Mouse (Mus musculus) hindbrain, embryonic 11.5 days (tissue): ENCODE results near the gene Ush1g. TPM values are rescaled to one million over a fixed set of nuclear protein-coding genes. Genes with fewer than 3 reads are reported as not detected.

Experiments
- ATAC-seq: fragments of 200-750 bp; cut with Nextera tagmentation; 2 replicates; pipeline ENCODE4 v1.8.0; 2017; ENCODE audit warnings: mild to moderate bottlenecking, moderate TSS enrichment, moderate library complexity; ENCODE audit not compliant: low FRiP score
- DNase-seq: peaks from one replicate; pipeline ENCODE4 v3.0.0-alpha.2; 2015; ENCODE audit warnings: low spot score
- H3K27ac ChIP-seq: fragments of 300-500 bp; sonication (generic); 2 replicates; pipeline ENCODE4 v1.5.1; 2014; ENCODE audit warnings: mild to moderate bottlenecking, low read depth, low read length
- H3K27me3 ChIP-seq: fragments of 300-500 bp; sonication (generic); 2 replicates; pipeline ENCODE4 v1.6.1; 2014; ENCODE audit warnings: mild to moderate bottlenecking, low read length, moderate library complexity, mixed read lengths; ENCODE audit not compliant: control insufficient read depth, insufficient read depth
- H3K36me3 ChIP-seq: fragments of 300-500 bp; sonication (generic); 2 replicates; pipeline ENCODE4 v1.6.1; 2014; ENCODE audit warnings: mild to moderate bottlenecking, low read length, moderate library complexity, mixed read lengths; ENCODE audit not compliant: control insufficient read depth, insufficient read depth
- H3K4me1 ChIP-seq: fragments of 300-500 bp; sonication (generic); replicated peaks from 2 replicates; pipeline ENCODE4 v1.6.1; 2014; ENCODE audit warnings: low read length, mixed read lengths; ENCODE audit not compliant: control insufficient read depth, insufficient read depth
- H3K4me2 ChIP-seq: fragments of 300-500 bp; sonication (generic); replicated peaks from 2 replicates; pipeline ENCODE4 v1.6.1; 2014; ENCODE audit warnings: mild to moderate bottlenecking, low read depth, low read length
- H3K4me3 ChIP-seq: fragments of 300-500 bp; sonication (generic); 2 replicates; pipeline ENCODE4 v1.5.1; 2014; ENCODE audit warnings: low read depth, low read length
- H3K9ac ChIP-seq: fragments of 300-500 bp; sonication (generic); 2 replicates; pipeline ENCODE4 v1.6.1; 2014; ENCODE audit warnings: low read depth, low read length
- H3K9me3 ChIP-seq: fragments of 300-500 bp; sonication (generic); 2 replicates; pipeline ENCODE4 v1.6.1; 2016; ENCODE audit warnings: low read length; ENCODE audit not compliant: control insufficient read depth
- WGBS: fragments of 180-500 bp; shearing (Covaris S2); extraction: QIAGEN DNeasy Blood & Tissue Kit; methylation state at CpG from one replicate; pipeline ENCODE4 v1.1.7; 2014; 5-methylcytosine and 5-hydroxymethylcytosine counted together
- polyA plus RNA-seq: library from polyadenylated mRNA; unstranded; fragments of >200 nt; fragmentation: Nextera tagmentation; extraction: Ambion mirVana; gene quantifications from 2 replicates; pipeline ENCODE4 v1.2.1, GENCODE M21; 2014

The Ush1g gene
- 0.05 TPM in 1 of 2 replicates, not detected in the other for polyA plus RNA-seq

DNA sequence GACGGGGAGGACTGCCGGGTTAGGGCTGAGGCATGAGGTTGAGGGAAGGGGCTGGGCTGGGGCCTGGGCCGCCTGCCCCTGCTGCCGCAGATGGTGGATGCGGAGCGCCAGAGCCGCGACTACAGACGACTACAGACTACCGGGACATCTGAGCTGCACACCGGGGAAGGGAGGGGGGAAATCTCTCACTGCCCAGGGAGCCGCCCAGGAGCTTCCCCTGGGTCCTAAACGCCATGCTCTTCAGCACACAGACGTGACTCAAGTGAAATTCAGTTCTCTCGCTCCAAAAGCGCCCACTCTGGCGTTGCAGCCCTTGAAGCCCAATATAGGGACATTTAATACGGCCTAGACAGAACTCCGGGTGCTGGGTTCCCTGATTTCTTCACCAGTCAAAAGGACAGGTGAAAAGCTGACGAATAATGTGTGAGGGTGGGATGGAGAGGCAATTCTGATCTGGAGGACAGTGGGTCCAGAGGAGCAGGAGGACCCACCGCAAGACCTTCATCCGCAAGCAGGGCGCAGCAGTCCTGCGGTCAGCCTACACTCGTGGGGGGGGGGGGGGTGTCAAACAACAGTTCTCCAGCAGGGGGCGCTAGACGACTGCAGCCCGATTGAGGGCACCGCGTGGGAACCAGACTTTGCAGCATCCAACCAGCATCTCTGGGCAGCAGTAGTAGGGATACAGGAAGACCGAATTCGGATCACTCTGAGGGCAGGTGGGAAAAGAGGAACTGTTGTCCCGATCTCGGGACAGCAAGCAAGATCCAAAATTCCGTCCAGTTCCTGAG, at the start of gene Ush1g:
Gene Ush1g (minus strand): TSS at position 136 of the 788 bp plus-strand sequence.
- Histone ChIP-seq H3K9ac (no peak within 1 kb of the TSS), H3K4me2 (peak within 1 kb of the TSS; percentile 18), H3K27me3 (peaks cover 76% of the 10 kb centered on the region), H3K27ac (no peak within 1 kb of the TSS), H3K4me3 (no peak within 1 kb of the TSS), H3K36me3 (no peaks in the 10 kb centered on the region), H3K4me1 (peaks cover 14% of the 10 kb centered on the region), H3K9me3 (no peaks in the 10 kb centered on the region)
- ATAC-seq (peak; percentile 33; the same call in 1 of the 2 replicates), DNase-seq (peak; percentile 88)
- WGBS, result 5% methylated on average over 35 of the region's 35 CpGs

DNA sequence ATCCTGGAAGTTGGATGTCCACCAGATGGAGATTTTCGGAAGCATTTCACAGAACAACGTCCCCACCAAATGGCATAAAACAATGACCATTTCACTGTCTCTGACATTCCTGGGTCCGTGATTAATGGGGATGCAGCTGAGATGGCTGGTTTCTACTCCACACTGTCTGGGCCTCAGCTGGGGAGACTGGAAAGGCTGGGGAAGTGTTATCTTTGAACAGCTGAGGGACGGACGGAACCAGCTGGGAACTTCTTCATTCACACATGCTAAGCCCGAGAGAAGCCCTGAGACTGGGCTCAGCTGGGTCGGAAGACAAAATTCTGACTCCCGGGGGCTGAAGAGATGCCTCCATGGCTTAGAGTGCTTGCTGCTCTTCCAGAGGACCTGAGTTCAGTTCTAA, 49.5 kb upstream of the Ush1g start:
- H3K27me3 ChIP-seq, result peaks cover 9% of the 10 kb centered on the region

DNA sequence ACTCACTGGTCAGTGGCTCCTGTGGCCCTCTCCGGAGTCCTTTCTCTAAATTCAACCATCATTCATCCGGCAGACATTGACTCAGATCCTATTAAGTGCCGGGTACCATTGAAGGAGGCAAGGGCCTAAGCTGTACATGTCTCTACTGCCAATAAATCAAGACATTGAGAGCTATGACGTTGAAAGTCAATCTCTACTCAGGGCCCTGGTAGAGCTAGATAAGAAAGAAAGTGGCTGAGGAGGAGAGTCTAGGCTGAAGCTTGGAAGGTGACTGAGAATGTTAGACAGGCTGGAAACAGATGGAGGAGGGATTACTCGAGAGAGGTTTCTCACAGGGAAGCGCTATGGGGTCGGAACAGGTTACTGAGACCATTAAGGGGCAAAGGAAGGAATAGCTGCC, 48.5 kb upstream of the Ush1g start:
- DNase-seq, result no peak
- ATAC-seq, result no peak
- Histone ChIP-seq H3K36me3 (no peaks in the 10 kb centered on the region), H3K4me1 (peaks cover 6% of the 10 kb centered on the region; the same call in 1 of the 2 replicates), H3K4me2 (no peak overlapping the region), H3K27ac (no peak overlapping the region), H3K4me3 (no peak overlapping the region), H3K27me3 (peaks cover 15% of the 10 kb centered on the region), H3K9me3 (no peaks in the 10 kb centered on the region), H3K9ac (no peak overlapping the region)
- 64% methylated on average over 7 of the region's 7 CpGs for WGBS

More for the DNA sequence above, 49.5 kb upstream of the Ush1g start:
- no peak for ATAC-seq
- no peak overlapping the region for H3K4me3 ChIP-seq
- no peaks in the 10 kb centered on the region for H3K9me3 ChIP-seq
- peak; percentile 27 for DNase-seq
- 53% methylated on average over 8 of the region's 8 CpGs for WGBS
- no peak overlapping the region for H3K4me2 ChIP-seq
- peaks cover 3% of the 10 kb centered on the region; the same call in 1 of the 2 replicates for H3K4me1 ChIP-seq
- H3K27ac ChIP-seq, result no peak overlapping the region
- no peak overlapping the region for H3K9ac ChIP-seq
- no peaks in the 10 kb centered on the region for H3K36me3 ChIP-seq

DNA sequence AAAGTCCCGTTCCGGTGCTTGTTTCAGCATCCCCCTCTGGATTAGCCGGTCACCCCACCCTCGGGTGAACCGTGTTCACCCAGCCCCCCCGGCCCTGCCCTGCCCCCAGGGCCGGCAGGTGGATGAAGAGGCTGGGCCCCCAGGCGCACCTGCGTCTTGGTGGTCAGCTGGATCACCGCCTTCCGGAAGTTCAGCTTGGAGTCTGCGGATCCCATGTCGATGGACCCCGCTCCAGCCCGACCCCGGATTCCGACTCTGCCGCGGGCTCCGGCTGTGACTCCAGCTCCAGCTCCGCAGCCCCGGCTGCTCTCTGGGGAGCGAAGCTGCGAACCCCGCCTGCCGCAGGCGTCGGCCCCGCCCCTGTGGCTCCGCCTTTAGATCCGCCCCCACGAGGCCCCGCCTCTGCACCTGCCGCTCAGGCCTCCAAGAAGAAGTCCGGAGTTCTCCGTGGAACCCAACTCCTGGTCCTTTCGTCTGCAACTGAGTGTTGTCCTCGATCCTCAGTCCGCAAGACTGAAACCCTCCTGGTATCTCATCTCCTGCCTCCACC, 45.6 kb upstream of the Ush1g start, which contains the start of gene Hid1:
Gene Hid1 (minus strand): TSS at position 362 of the 550 bp plus-strand sequence.
- Histone ChIP-seq H3K27ac (peak within 1 kb of the TSS; percentile 70), H3K27me3 (peaks cover 9% of the 10 kb centered on the region), H3K4me1 (peaks cover 6% of the 10 kb centered on the region; the same call in 1 of the 2 replicates), H3K36me3 (no peaks in the 10 kb centered on the region), H3K9ac (peak within 1 kb of the TSS; percentile 80), H3K4me2 (peak within 1 kb of the TSS; percentile 97), H3K9me3 (no peaks in the 10 kb centered on the region), H3K4me3 (peak within 1 kb of the TSS; percentile 71)
- 1% methylated on average over 33 of the region's 39 CpGs for WGBS
- ATAC-seq (peak; percentile 82), DNase-seq (peak; percentile 87)

DNA sequence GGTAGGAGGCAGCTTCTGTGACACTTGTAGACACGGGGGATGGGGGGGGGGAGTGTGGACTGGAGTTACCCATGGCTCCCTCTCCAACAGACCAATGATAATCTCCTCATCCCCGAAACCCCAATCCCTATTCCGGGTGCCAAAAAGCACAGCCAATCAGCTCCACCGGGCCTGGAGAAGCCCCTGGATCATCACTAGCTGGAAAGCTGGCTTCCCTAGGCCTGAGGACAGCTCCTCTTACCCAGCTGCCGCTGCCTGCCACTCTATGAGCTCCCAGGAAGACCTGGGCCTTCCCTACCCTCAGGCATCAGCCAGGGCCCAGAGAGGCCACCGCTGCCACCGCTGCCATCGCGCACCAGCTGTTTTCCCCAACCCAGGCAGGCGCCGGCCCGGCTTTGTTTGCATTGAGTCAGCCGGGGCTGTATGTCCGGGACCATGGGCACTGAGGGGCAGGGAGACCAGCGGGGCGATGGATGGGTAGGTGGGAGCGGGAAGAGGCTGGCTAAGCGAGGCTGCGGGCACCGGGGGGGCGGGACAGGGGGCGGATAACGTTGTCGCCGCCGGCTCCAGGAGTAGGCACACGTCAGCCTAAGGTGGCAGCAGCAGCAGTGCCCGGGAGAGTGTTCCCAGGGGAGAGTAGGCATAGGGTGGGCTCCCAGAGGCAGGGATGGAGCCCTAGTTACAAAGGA, 45.0 kb upstream of the Ush1g start:
- Histone ChIP-seq H3K36me3 (no peaks in the 10 kb centered on the region), H3K4me1 (peaks cover 6% of the 10 kb centered on the region; the same call in 1 of the 2 replicates), H3K27ac (peak overlapping the region; percentile 70), H3K9me3 (no peaks in the 10 kb centered on the region), H3K27me3 (peaks cover 9% of the 10 kb centered on the region), H3K4me3 (peak overlapping the region; percentile 71), H3K4me2 (peak overlapping the region; percentile 97), H3K9ac (peak overlapping the region; percentile 80)
- under 1% methylated on average over 26 of the region's 28 CpGs for WGBS
- peak; percentile 48 for DNase-seq
- peak; percentile 71 for ATAC-seq

DNA sequence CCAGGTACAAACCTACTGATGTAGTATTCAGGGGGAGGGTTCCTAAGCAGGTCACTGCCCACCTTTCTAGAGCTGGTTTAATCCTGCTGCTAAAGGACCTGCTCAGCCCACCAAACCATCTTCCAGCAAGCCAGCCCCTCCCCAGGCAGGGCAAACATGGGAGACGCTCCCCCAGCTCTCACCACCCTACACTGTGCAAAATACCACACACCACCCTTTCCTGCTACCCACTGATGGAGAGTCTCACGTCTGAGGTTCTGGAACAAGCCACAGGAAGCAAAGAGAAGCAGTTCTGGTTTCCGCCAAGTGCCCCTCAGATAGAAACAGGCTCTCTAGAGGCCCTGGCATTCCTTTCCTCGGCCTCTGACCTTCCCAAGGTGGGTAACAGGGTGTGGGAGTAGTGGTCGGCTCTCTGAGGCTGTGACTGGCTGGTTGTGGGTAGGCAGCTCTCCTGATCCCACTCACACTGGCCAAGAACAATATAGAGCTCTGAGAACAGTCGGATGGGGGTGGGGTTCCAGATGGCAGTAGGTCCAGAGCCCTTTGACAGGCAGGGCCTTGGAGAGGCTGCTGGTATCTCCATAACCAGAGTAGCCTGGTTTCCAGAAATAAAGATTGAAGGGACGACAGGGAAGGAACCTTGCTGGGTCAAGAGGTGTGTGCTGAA, 44.3 kb upstream of the Ush1g start:
- WGBS, result 44% methylated on average over 7 of the region's 7 CpGs
- Histone ChIP-seq H3K4me3 (peak overlapping the region; percentile 71; the same call in 1 of the 2 replicates), H3K36me3 (no peaks in the 10 kb centered on the region), H3K9me3 (no peaks in the 10 kb centered on the region), H3K9ac (peak overlapping the region; percentile 80; the same call in 1 of the 2 replicates), H3K27me3 (peaks cover 9% of the 10 kb centered on the region), H3K4me1 (peaks cover 6% of the 10 kb centered on the region; the same call in 1 of the 2 replicates), H3K27ac (no peak overlapping the region), H3K4me2 (peak overlapping the region; percentile 97)
- peak; percentile 34 for ATAC-seq
- DNase-seq, result no peak

DNA sequence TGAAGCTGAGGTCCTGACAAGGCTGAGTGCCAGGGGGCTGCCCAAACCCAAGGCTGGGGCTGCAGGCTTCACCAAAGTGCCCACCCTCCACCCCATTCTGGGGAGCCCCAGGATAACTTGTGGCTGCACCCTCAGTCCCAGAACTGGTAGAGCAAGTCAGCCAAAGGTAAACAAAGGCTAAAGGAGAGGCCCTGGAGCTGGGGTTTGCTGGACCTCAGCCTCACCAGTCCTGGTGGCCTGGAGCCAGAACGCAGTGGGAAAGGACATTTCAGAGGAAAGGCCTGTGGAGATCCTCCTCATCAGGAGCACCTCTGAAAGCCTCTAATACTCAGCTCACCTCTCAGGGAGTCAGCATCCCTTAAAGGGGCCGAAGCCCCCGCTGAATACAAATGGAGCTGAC, 42.3 kb upstream of the Ush1g start:
- no peak for ATAC-seq
- Histone ChIP-seq H3K4me2 (no peak overlapping the region), H3K9ac (no peak overlapping the region), H3K9me3 (no peaks in the 10 kb centered on the region), H3K4me1 (peaks cover 9% of the 10 kb centered on the region), H3K36me3 (no peaks in the 10 kb centered on the region), H3K4me3 (no peak overlapping the region), H3K27me3 (peaks cover 9% of the 10 kb centered on the region), H3K27ac (no peak overlapping the region)
- WGBS, result 80% methylated on average over 3 of the region's 3 CpGs
- no peak for DNase-seq

DNA sequence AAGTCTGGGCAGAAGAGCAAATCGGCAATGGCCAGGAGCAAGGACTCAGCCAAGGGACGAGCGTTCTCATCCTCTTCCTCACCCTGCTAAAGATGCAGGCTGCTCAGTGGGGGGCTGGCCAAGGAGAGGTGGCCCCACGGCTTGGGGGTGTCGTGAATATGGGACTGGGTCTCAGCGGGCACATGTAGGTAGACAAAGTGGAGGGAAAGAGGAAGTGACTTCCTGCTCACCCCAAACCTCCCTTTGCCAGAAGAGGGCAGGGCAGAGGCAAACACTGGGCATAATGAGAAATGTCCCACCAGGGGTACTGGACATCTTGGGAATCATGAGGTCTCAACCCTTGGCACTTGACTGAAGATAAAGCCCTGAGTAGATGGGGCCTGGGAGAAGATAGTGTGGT, 37.9 kb upstream of the Ush1g start:
- peak overlapping the region; percentile 11; the same call in 1 of the 2 replicates for H3K9ac ChIP-seq
- H3K4me3 ChIP-seq, result no peak overlapping the region
- H3K27ac ChIP-seq, result 0 out of 2 replicates have a peak overlapping the region, but pooled peaks have one; percentile 24
- no peak overlapping the region for H3K4me2 ChIP-seq
- no peak for DNase-seq
- 73% methylated on average over 6 of the region's 6 CpGs for WGBS
- no peaks in the 10 kb centered on the region for H3K36me3 ChIP-seq
- H3K9me3 ChIP-seq, result no peaks in the 10 kb centered on the region
- H3K4me1 ChIP-seq, result peaks cover 3% of the 10 kb centered on the region
- no peak for ATAC-seq
- peaks cover 6% of the 10 kb centered on the region for H3K27me3 ChIP-seq
